Mouse (Mus musculus) hindbrain, embryonic 10.5 days (tissue): ENCODE data around the gene Arf3. TPM values are rescaled to one million over a fixed set of nuclear protein-coding genes. Genes with fewer than 3 reads are reported as not detected.
"Not testable (repeated sequence)": the region's sequence is repeated elsewhere in the genome, so short reads cannot be mapped to it uniquely, and the experiment has no call there.

Source experiments
- DNase-seq: peaks from one replicate; pipeline ENCODE4 v3.0.0-alpha.2; 2017; ENCODE audit warnings: low spot score
- H3K27ac ChIP-seq: fragments of 300-500 bp; sonication (generic); 2 replicates; pipeline ENCODE4 v1.5.1; 2016; ENCODE audit warnings: mild to moderate bottlenecking, moderate library complexity
- H3K27me3 ChIP-seq: fragments of 300-500 bp; sonication (generic); 2 replicates; pipeline ENCODE4 v1.6.1; 2016; ENCODE audit warnings: mild to moderate bottlenecking; ENCODE audit not compliant: poor library complexity, insufficient read depth, severe bottlenecking
- H3K36me3 ChIP-seq: fragments of 300-500 bp; sonication (generic); 2 replicates; pipeline ENCODE4 v1.6.1; 2016; ENCODE audit warnings: mild to moderate bottlenecking, moderate library complexity
- H3K4me1 ChIP-seq: fragments of 300-500 bp; sonication (generic); replicated peaks from 2 replicates; pipeline ENCODE4 v1.6.1; 2016; ENCODE audit warnings: mild to moderate bottlenecking
- H3K4me3 ChIP-seq: fragments of 300-500 bp; sonication (generic); 2 replicates; pipeline ENCODE4 v1.5.1; 2016; ENCODE audit warnings: mild to moderate bottlenecking, moderate library complexity
- H3K9me3 ChIP-seq: fragments of 300-500 bp; sonication (generic); 2 replicates; pipeline ENCODE4 v1.6.1; 2016; ENCODE audit warnings: mild to moderate bottlenecking, moderate library complexity
- WGBS: fragments of 180-500 bp; shearing (Covaris S2); methylation state at CpG from one replicate; pipeline ENCODE4 v1.1.7; 2016; 5-methylcytosine and 5-hydroxymethylcytosine counted together
- polyA plus RNA-seq: library from polyadenylated mRNA; unstranded; fragments of >200 nt; fragmentation: Nextera tagmentation; extraction: Ambion mirVana; gene quantifications from 2 replicates; pipeline ENCODE4 v1.2.1, GENCODE M21; 2016

The Arf3 gene
- polyA plus RNA-seq, 1 experiment from 2014 or later: 45.1 TPM

DNA sequence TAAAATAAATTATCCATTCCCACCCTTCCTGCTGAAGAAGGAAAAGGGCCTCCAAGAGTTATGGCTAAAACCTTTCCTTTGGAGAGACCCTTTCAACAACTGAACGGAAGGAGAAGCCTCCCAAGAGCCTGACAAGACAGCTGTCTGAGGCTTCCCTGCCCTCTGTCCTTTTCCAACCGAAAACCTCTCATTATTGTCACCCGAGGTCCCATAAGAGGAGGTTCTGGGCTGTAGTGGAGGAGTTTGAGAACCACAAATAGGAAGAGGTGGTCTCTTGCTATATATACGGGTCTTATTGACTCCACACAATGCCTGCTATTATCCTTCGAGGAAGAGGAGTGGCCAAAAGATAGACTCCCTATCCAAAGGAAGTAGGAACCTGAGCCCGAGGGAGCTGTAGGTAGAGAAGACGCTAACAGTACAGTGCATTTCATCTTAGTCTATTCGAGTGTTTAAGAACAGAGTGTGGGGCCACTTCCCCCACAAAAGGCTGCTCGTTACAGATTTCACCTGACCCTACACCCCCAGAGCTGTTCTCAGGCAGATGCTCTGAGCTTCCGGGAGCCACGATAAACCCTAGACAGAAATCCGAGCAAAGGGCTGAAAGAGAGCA is 8.9 kb upstream of the Arf3 start:
- Histone ChIP-seq H3K27me3 (peaks cover 99% of the 10 kb centered on the region), H3K27ac (no peak overlapping the region), H3K4me3 (peak overlapping the region; percentile 39), H3K9me3 (no peaks in the 10 kb centered on the region), H3K4me1 (peaks cover 32% of the 10 kb centered on the region), H3K36me3 (no peaks in the 10 kb centered on the region)
- WGBS: 6% methylated on average over 12 of the region's 12 CpGs
- DNase-seq: no peak

DNA sequence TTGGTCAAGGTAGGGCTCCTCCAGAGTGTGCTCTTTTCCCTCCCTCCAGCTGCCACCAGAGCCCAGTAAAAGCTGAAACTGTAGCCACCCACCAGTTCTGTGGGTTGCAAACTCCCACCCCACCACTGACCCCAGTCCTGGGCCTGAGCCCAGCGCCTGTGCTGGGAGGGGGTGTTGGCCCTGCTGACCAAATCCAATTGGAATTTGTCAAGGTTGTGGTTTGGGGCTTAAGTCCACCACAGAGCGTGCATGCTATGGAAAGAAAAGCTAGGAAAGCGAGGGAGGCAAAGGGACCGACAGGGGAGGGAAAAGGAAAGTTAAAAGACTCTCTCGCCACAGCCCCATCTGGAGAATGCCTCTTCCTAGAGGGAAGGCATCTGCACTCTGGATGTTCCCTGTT is 5.2 kb upstream of the Arf3 start:
- peaks cover 92% of the 10 kb centered on the region for H3K27me3 ChIP-seq
- H3K27ac ChIP-seq: no peak overlapping the region
- H3K36me3 ChIP-seq: no peaks in the 10 kb centered on the region
- no peak overlapping the region for H3K4me3 ChIP-seq
- 25% methylated on average over 5 of the region's 5 CpGs for WGBS
- no peaks in the 10 kb centered on the region for H3K9me3 ChIP-seq
- peaks cover 21% of the 10 kb centered on the region for H3K4me1 ChIP-seq
- DNase-seq: no peak

GRCm38 (mm10) chr15:98765929-98766328 is 2.9 kb upstream of the Arf3 start:
- H3K4me3 ChIP-seq: no peak overlapping the region
- peaks cover 25% of the 10 kb centered on the region for H3K4me1 ChIP-seq
- 64% methylated on average over 4 of the region's 4 CpGs for WGBS
- no peak for DNase-seq
- peaks cover 68% of the 10 kb centered on the region for H3K27me3 ChIP-seq
- no peak overlapping the region for H3K27ac ChIP-seq
- peaks cover 6% of the 10 kb centered on the region for H3K36me3 ChIP-seq
- H3K9me3 ChIP-seq: no peaks in the 10 kb centered on the region

- WGBS: 1% methylated on average over 24 of the region's 24 CpGs
- Histone ChIP-seq H3K4me1 (peaks cover 28% of the 10 kb centered on the region), H3K27ac (peak overlapping the region; percentile 94), H3K36me3 (peaks cover 41% of the 10 kb centered on the region), H3K9me3 (no peaks in the 10 kb centered on the region), H3K4me3 (peak overlapping the region; percentile 99), H3K27me3 (peaks cover 32% of the 10 kb centered on the region)
- peak; percentile 76 for DNase-seq
Measured at GRCm38 (mm10) chr15:98762201-98762621, 803 bp downstream of the Arf3 start.

GRCm38 (mm10) chr15:98754125-98754524 is 8.9 kb downstream of the Arf3 start:
- H3K4me1 ChIP-seq: no peaks in the 10 kb centered on the region
- no peaks in the 10 kb centered on the region for H3K27me3 ChIP-seq
- no peak overlapping the region for H3K27ac ChIP-seq
- DNase-seq: no peak
- peaks cover 67% of the 10 kb centered on the region for H3K36me3 ChIP-seq
- H3K4me3 ChIP-seq: no peak overlapping the region
- 86% methylated on average over 2 of the region's 2 CpGs for WGBS
- no peaks in the 10 kb centered on the region for H3K9me3 ChIP-seq

DNA sequence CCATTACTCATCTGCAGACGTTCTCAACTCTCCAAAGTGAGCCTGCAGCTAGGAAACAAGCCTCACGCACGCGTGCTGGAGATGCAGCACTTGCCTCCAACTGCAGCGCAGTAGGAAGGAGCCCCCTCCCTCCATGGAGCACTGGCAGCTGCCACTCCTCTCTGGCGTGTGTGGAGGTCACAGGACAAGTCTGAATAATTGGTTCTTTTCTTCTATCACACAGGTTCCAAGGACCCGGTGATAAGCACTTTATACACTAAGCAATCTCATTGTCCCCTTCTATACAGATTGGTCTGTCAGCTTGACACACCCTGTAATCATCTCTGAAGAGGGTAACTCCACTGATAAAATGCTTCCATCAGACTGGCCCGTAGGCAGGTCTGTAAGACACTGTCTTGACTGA is 10.0 kb downstream of the Arf3 start:
- no peaks in the 10 kb centered on the region for H3K4me1 ChIP-seq
- H3K9me3 ChIP-seq: no peaks in the 10 kb centered on the region
- no peak overlapping the region for H3K27ac ChIP-seq
- H3K27me3 ChIP-seq: no peaks in the 10 kb centered on the region
- no peak overlapping the region for H3K4me3 ChIP-seq
- H3K36me3 ChIP-seq: peaks cover 61% of the 10 kb centered on the region
- no peak for DNase-seq
- 81% methylated on average over 8 of the region's 8 CpGs for WGBS

DNA sequence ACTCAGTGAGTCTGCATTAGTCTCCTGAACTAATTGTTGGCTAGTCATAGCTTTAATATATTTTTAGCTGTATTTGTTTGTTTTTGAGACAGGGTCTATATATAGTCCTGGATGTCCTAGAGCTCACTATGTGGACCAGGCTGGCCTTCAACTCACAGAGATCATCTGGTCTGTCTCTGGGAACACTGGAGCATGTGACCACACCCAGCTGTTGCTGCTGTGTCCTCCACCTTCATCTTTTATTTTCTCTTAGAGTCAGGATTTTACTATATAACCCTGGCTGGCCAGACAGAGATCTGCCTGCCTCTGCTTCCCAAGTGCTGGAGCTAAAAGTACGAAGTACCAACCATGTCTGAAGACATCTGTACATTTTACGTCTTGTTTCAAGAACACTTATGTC is 13.9 kb downstream of the Arf3 start:
- WGBS: 97% methylated on average over 2 of the region's 2 CpGs
- no peaks in the 10 kb centered on the region for H3K27me3 ChIP-seq
- no peaks in the 10 kb centered on the region for H3K4me1 ChIP-seq

GRCm38 (mm10) chr15:98747296-98747695 is 15.7 kb downstream of the Arf3 start:
- peaks cover 48% of the 10 kb centered on the region for H3K36me3 ChIP-seq
- no peak for DNase-seq
- no peaks in the 10 kb centered on the region for H3K27me3 ChIP-seq
- H3K4me3 ChIP-seq: no peak overlapping the region
- 95% methylated on average over 6 of the region's 6 CpGs for WGBS
- no peaks in the 10 kb centered on the region for H3K4me1 ChIP-seq
- H3K27ac ChIP-seq: no peak overlapping the region
- no peaks in the 10 kb centered on the region for H3K9me3 ChIP-seq

More for the DNA sequence above, 13.9 kb downstream of the Arf3 start:
- Histone ChIP-seq H3K27ac (no peak overlapping the region), H3K4me3 (no peak overlapping the region), H3K36me3 (peaks cover 37% of the 10 kb centered on the region), H3K9me3 (no peaks in the 10 kb centered on the region)
- no peak for DNase-seq

DNA sequence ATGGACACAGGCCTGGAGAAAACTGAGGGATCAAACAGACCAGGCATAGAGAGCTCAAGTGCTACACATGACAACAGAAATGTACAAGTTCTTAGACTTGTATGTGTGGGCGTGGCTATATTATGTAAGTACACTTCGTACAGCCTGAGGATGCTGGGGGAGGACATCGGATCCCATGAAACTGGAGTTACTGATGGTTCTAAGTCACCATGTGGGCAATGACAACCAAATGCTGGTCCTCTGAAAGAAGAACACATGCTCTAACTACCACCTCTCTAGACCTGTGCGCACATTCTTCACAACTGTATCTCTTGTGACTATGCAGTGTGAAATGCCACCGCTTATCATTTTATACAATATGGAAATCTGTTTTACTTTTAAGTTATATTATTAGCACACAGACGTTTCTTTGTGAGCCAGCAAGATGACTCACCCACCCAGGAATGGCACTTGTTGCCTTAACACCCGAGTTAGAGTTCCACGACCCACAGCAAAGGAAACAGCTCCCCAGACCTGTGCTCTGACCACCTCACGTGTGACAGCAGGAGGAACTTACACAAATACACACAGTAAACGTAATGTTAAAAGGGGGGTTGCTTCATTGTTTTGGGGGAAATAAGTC is 16.6 kb downstream of the Arf3 start:
- 91% methylated on average over 10 of the region's 10 CpGs for WGBS
- no peaks in the 10 kb centered on the region for H3K27me3 ChIP-seq
- H3K27ac ChIP-seq: no peak overlapping the region
- peaks cover 56% of the 10 kb centered on the region for H3K36me3 ChIP-seq
- H3K4me1 ChIP-seq: no peaks in the 10 kb centered on the region
- H3K4me3 ChIP-seq: no peak overlapping the region
- no peak for DNase-seq
- no peaks in the 10 kb centered on the region for H3K9me3 ChIP-seq

- H3K4me3 ChIP-seq, H3K4me1 ChIP-seq, H3K27me3 ChIP-seq, DNase-seq, H3K27ac ChIP-seq, H3K9me3 ChIP-seq: not testable (repeated sequence)
- peaks cover 63% of the 10 kb centered on the region for H3K36me3 ChIP-seq
- 86% methylated on average over 3 of the region's 3 CpGs for WGBS
Measured at GRCm38 (mm10) chr15:98743863-98744262, 19.2 kb downstream of the Arf3 start.

- no peaks in the 10 kb centered on the region for H3K27me3 ChIP-seq
- no peaks in the 10 kb centered on the region for H3K4me1 ChIP-seq
- H3K27ac ChIP-seq: no peak overlapping the region
- no peaks in the 10 kb centered on the region for H3K9me3 ChIP-seq
- no peak overlapping the region for H3K4me3 ChIP-seq
- 89% methylated on average over 8 of the region's 8 CpGs for WGBS
- DNase-seq: no peak
- H3K36me3 ChIP-seq: peaks cover 69% of the 10 kb centered on the region
Measured at GRCm38 (mm10) chr15:98742766-98743428, 20.1 kb downstream of the Arf3 start.

- no peak for DNase-seq
- Histone ChIP-seq H3K27ac (no peak overlapping the region), H3K27me3 (no peaks in the 10 kb centered on the region), H3K4me1 (no peaks in the 10 kb centered on the region), H3K36me3 (peaks cover 95% of the 10 kb centered on the region), H3K9me3 (no peaks in the 10 kb centered on the region), H3K4me3 (no peak overlapping the region)
- WGBS: 89% methylated on average over 8 of the region's 8 CpGs
Measured at GRCm38 (mm10) chr15:98740219-98740618, 22.8 kb downstream of the Arf3 start.

DNA sequence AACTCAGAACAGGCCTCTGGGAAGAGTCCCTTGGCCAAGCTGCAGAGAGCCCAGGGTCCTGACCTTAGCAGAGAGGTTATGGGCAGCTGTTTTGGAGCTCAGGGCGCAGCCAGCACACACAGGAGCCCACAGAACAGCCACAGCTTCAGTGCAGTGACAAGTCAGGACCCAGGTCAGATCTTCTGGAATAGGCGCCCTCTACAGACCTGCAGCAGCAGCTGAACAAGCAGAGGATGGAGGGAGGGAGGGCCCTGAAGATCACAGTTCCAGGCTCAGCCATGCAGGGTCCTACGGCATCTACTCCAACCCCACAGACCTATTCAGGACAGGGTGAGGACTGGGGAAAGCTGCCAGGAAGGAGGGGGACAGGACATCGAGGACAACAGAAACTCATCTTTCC is 24.2 kb downstream of the Arf3 start:
- peak; percentile 13 for DNase-seq
- 65% methylated on average over 4 of the region's 4 CpGs for WGBS
- no peaks in the 10 kb centered on the region for H3K9me3 ChIP-seq

More for the DNA sequence above, 24.2 kb downstream of the Arf3 start:
- Histone ChIP-seq H3K4me3 (no peak overlapping the region), H3K4me1 (no peaks in the 10 kb centered on the region), H3K36me3 (peaks cover 93% of the 10 kb centered on the region), H3K27ac (no peak overlapping the region), H3K27me3 (no peaks in the 10 kb centered on the region)
